Mouse (Mus musculus) liver, embryonic 16.5 days (tissue): ENCODE measurements at regions not wholly inside any gene's neighbourhood (a gene's known extent, or its start where the extent isn't known, plus 50 kb on each side); places are given as distances from the start of the nearest gene placed in this dataset.

Experiments
- ATAC-seq: fragments of 200-750 bp; cut with Nextera tagmentation; 2 replicates; pipeline ENCODE4 v1.8.0; 2017; ENCODE audit warnings: low read depth, mild to moderate bottlenecking, moderate number of reproducible peaks, moderate library complexity
- H3K27ac ChIP-seq: fragments of 300-500 bp; sonication (generic); 2 replicates; pipeline ENCODE4 v1.5.1; 2014; ENCODE audit warnings: mild to moderate bottlenecking, low read length
- H3K27me3 ChIP-seq: fragments of 300-500 bp; sonication (generic); 2 replicates; pipeline ENCODE4 v1.6.1; 2014; ENCODE audit warnings: low read depth, low read length, mixed read lengths; ENCODE audit not compliant: control insufficient read depth, insufficient read depth
- H3K36me3 ChIP-seq: fragments of 300-500 bp; sonication (generic); 2 replicates; pipeline ENCODE4 v1.6.1; 2014; ENCODE audit warnings: mild to moderate bottlenecking; ENCODE audit not compliant: control insufficient read depth, insufficient read depth
- H3K4me1 ChIP-seq: fragments of 300-500 bp; sonication (generic); 2 replicates; pipeline ENCODE4 v1.6.1; 2014; ENCODE audit warnings: low read depth, low read length, mixed read lengths; ENCODE audit not compliant: control insufficient read depth
- H3K4me2 ChIP-seq: fragments of 300-500 bp; sonication (generic); 2 replicates; pipeline ENCODE4 v1.6.1; 2014; ENCODE audit warnings: low read depth, low read length, mixed read lengths
- H3K4me3 ChIP-seq: fragments of 300-500 bp; sonication (generic); 2 replicates; pipeline ENCODE4 v1.5.1; 2014; ENCODE audit warnings: low read depth, mild to moderate bottlenecking, low read length
- H3K9ac ChIP-seq: fragments of 300-500 bp; sonication (generic); 2 replicates; pipeline ENCODE4 v1.6.1; 2014; ENCODE audit warnings: low read depth, low read length
- H3K9me3 ChIP-seq: fragments of 300-500 bp; sonication (generic); replicated peaks from 2 replicates; pipeline ENCODE4 v1.6.1; 2016; ENCODE audit warnings: low read length; ENCODE audit not compliant: control insufficient read depth
- WGBS: fragments of 180-500 bp; shearing (Covaris S2); extraction: QIAGEN DNeasy Blood & Tissue Kit; methylation state at CpG from one replicate; pipeline ENCODE4 v1.1.7; 2014; ENCODE audit not compliant: insufficient replicate concordance; 5-methylcytosine and 5-hydroxymethylcytosine counted together

GRCm38 (mm10) chr9:82760682-82761468 lies 68.5 kb upstream of the Irak1bp1 start:
- Histone ChIP-seq H3K4me2 (no peak overlapping the region), H3K36me3 (no peaks in the 10 kb centered on the region), H3K4me3 (no peak overlapping the region), H3K27ac (no peak overlapping the region), H3K27me3 (no peaks in the 10 kb centered on the region), H3K9me3 (no peaks in the 10 kb centered on the region), H3K9ac (no peak overlapping the region), H3K4me1 (no peaks in the 10 kb centered on the region)
- no peak for ATAC-seq
- WGBS = 67% methylated on average over 9 of the region's 9 CpGs

GRCm38 (mm10) chr9:82763651-82764050 lies 65.7 kb upstream of the Irak1bp1 start:
- no peak for ATAC-seq
- 57% methylated on average over 1 of the region's 1 CpGs for WGBS

More at GRCm38 (mm10) chr9:82763651-82764050, 65.7 kb upstream of the Irak1bp1 start:
- H3K9ac ChIP-seq = no peak overlapping the region
- H3K36me3 ChIP-seq = no peaks in the 10 kb centered on the region
- H3K4me1 ChIP-seq = no peaks in the 10 kb centered on the region
- no peaks in the 10 kb centered on the region for H3K27me3 ChIP-seq
- H3K4me2 ChIP-seq = no peak overlapping the region
- no peak overlapping the region for H3K4me3 ChIP-seq
- no peaks in the 10 kb centered on the region for H3K9me3 ChIP-seq
- no peak overlapping the region for H3K27ac ChIP-seq
